11 mouse cellular contexts compared by ENCODE assay signal in the genomic region with DNA sequence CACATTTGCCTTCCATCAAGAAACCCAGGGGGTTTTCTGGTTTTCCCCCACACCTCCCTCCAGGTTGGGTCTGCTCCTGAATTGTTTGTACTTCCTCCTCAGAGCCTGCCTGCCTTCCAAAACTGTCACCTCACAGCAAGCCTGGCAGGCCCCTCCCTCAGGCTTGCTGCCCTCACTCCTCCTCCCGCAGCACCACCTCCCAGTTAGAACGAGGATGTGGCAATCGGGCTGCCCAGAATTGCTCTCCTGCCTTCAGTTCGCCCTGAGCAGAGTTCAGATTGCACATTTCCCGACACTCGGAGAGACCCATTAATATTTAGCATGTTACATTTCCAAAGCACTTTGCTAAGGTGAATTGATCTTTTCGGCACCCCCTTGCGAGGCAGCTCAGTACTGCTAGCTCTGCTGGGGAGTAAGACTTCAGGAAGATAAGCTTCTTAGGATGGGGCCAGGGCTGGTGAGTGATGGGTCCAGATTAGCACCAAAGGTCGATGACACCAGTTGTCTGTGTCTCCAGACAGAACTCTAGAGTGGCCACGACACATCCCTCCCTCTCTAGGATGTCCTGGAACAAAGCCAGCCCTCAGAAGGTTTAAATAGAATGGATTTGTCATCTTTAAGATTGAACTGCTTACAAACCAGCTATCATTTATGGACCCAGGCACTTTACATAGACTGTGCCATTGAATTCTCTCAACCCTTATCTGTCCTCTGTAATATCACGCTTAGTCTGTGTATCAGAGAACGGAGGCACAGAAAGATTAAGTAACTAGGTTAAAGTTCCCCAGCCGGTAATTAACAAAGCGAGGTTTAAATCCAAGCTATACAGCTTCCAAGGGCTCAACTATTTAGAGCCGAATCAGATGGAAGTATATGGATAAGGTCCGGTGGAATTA. TPM values are rescaled to one million over a fixed set of nuclear protein-coding genes. Genes with fewer than 3 reads are reported as not detected.
DNase-seq lines count a peak whose midpoint lies in the region; ATAC-seq lines count a peak whose summit lies in the region.
"Had no signal": no experiment of that assay in that cellular context is flagged by ENCODE, and none has a peak within 500 bp of the region (broad histone marks: within the 10 kb centered on the region; RNA-seq: fewer than 3 reads in every experiment).

No protein-coding gene starts in this region.

- H3K9me3 ChIP-seq in liver, embryonic 11.5 days (ENCODE audit: control insufficient read depth, low read length), result no peaks in the 10 kb centered on the region
- no peaks in the 10 kb centered on the region for H3K9me3 ChIP-seq in liver, embryonic 15.5 days (replicated peaks)
- H3K9me3 ChIP-seq: embryonic facial prominence, embryonic 13.5 days; lung, embryonic 15.5 days had no signal

- no peak for ATAC-seq in liver, embryonic 11.5 days (replicated peaks; ENCODE audit: low FRiP score)
- peak; percentile 66 for ATAC-seq in liver, embryonic 15.5 days (ENCODE audit: insufficient read depth)
- ATAC-seq in activated CD4-positive, CD25-positive, alpha-beta regulatory T cell, adult 4 months, result no peak

- no peaks in the 10 kb centered on the region for H3K36me3 ChIP-seq in liver, embryonic 11.5 days (ENCODE audit: control insufficient read depth, insufficient read depth, low read length)
- no peaks in the 10 kb centered on the region for H3K36me3 ChIP-seq in liver, embryonic 15.5 days (replicated peaks)
- H3K36me3 ChIP-seq: embryonic facial prominence, embryonic 13.5 days; lung, embryonic 15.5 days had no signal

- no peak overlapping the region for H3K4me3 ChIP-seq in liver, embryonic 11.5 days (ENCODE audit: low read depth, low read length)
- no peak overlapping the region for H3K4me3 ChIP-seq in liver, embryonic 15.5 days (replicated peaks)
- H3K4me3 ChIP-seq: embryonic facial prominence, embryonic 13.5 days; lung, embryonic 15.5 days had no signal

- no peaks in the 10 kb centered on the region for H3K4me1 ChIP-seq in liver, embryonic 11.5 days (replicated peaks; ENCODE audit: control insufficient read depth, insufficient read depth, low read length)
- peaks cover 14% of the 10 kb centered on the region for H3K4me1 ChIP-seq in liver, embryonic 15.5 days (replicated peaks)
- H3K4me1 ChIP-seq: embryonic facial prominence, embryonic 13.5 days had no signal

- 41% methylated on average over 16 of the region's 16 CpGs for WGBS in liver, embryonic 11.5 days
- 37% methylated on average over 16 of the region's 16 CpGs for WGBS in liver, embryonic 15.5 days (ENCODE audit: insufficient replicate concordance)

- H3K4me2 ChIP-seq in liver, embryonic 11.5 days, result no peak overlapping the region
- peak overlapping the region; percentile 3; the same call in 1 of the 2 replicates for H3K4me2 ChIP-seq in liver, embryonic 15.5 days
- H3K4me2 ChIP-seq: embryonic facial prominence, embryonic 13.5 days; lung, embryonic 15.5 days had no signal

- H3K9ac ChIP-seq in liver, embryonic 11.5 days (ENCODE audit: low read depth, low read length), result no peak overlapping the region
- no peak overlapping the region for H3K9ac ChIP-seq in liver, embryonic 15.5 days
- H3K9ac ChIP-seq: embryonic facial prominence, embryonic 13.5 days; lung, embryonic 15.5 days had no signal

- no peaks in the 10 kb centered on the region; the same call in 1 of the 2 replicates for H3K27me3 ChIP-seq in liver, embryonic 11.5 days (replicated peaks; ENCODE audit: control insufficient read depth, insufficient read depth, low read length)
- no peaks in the 10 kb centered on the region for H3K27me3 ChIP-seq in liver, embryonic 15.5 days
- H3K27me3 ChIP-seq: embryonic facial prominence, embryonic 13.5 days; lung, embryonic 15.5 days had no signal

- no peak overlapping the region for H3K27ac ChIP-seq in liver, embryonic 11.5 days (ENCODE audit: low read depth, low read length)
- H3K27ac ChIP-seq in liver, embryonic 15.5 days (replicated peaks), result peak overlapping the region; percentile 62; the same call in 1 of the 2 replicates
- H3K27ac ChIP-seq: embryonic facial prominence, embryonic 13.5 days; kidney, postnatal 0 days; lung, embryonic 15.5 days had no signal

- DNase-seq in adrenal gland, adult 2 months, result peak; percentile 51
- no peak for DNase-seq in adrenal gland, adult 18-20 months (ENCODE audit: low spot score in 2 of 2)
- DNase-seq in liver, result peak; percentile 39
- DNase-seq in liver, embryonic 11.5 days (ENCODE audit: low spot score), result no peak
- peak; percentile 62 for DNase-seq in retina, adult 2 months (ENCODE audit: low read depth, low spot score)
- DNase-seq in ovary, postnatal 14 days (ENCODE audit: low spot score), result no peak

RNA-seq across cellular contexts. Expression of a gene that starts 8.0 kb away (rescaled TPM):
- 10 to 100 TPM; 22.9 to 29.2 TPM for total RNA-seq in adrenal gland, adult 2 months (2021)
- polyA plus RNA-seq in adrenal gland, adult 2 months (2012; rRNA removed), result 1.7 and 2.0 TPM in 2 replicates
- total RNA-seq in adrenal gland, adult 18-20 months (2021), result 10 to 100 TPM; 23.8 to 26.9 TPM
- 20.8 and 25.3 TPM in 2 replicates for polyA plus RNA-seq in liver, embryonic 11.5 days (2014; fragmentation: Nextera tagmentation; extraction: Ambion mirVana)
- 9.5 and 10.0 TPM in 2 replicates for polyA plus RNA-seq in liver, embryonic 15.5 days (2015; fragmentation: Nextera tagmentation; extraction: Ambion mirVana)
- polyA plus RNA-seq in activated CD4-positive, CD25-positive, alpha-beta regulatory T cell, adult 4 months (2017; shearing (Covaris generic)), result 10 to 100 TPM; 28.0 to 35.7 TPM

Comparison
In these comparisons a context has a peak if more than half of its experiments do, and no peak if none do; other contexts are left out.
1. DNase-seq: peak in adrenal gland, adult 2 months (single experiment), liver (single experiment) and retina, adult 2 months (single experiment); none in adrenal gland, adult 18-20 months (0 of 2), liver, embryonic 11.5 days (single experiment) and ovary, postnatal 14 days (single experiment).